Mouse (Mus musculus) lung, adult 2 months (tissue): ENCODE measurements around the gene Abcc9. TPM values are rescaled to one million over a fixed set of nuclear protein-coding genes. Genes with fewer than 3 reads are reported as not detected.
A peak's percentile ranks its signal among the peaks of the same experiment; 100 is the strongest.

Source experiments
- DNase-seq: peaks from one replicate; pipeline ENCODE4 v3.0.0; 2022
- H3K4me1 ChIP-seq: fragments of 200-500 bp; 2 replicates; pipeline ENCODE4 v1.6.1; 2011; ENCODE audit warnings: low read length; ENCODE audit not compliant: control insufficient read depth, insufficient read depth
- H3K4me3 ChIP-seq: fragments of 200-500 bp; replicated peaks from 2 replicates; pipeline ENCODE3; 2011; ENCODE audit warnings: low read depth, mild to moderate bottlenecking, control low read depth, low read length; ENCODE audit errors: extremely low read depth
- CTCF ChIP-seq: fragments of 200-500 bp; IDR thresholded peaks from 2 replicates; pipeline ENCODE4 v1.5.1; 2011; ENCODE audit warnings: mild to moderate bottlenecking, low read length, control low read depth; ENCODE audit not compliant: insufficient read depth
- POLR2A ChIP-seq: fragments of 200-500 bp; IDR thresholded peaks from 2 replicates; pipeline ENCODE4 v1.6.1; 2011; ENCODE audit warnings: low read depth, mild to moderate bottlenecking, control low read depth, low read length, borderline replicate concordance; ENCODE audit errors: extremely low read depth
- WGBS: fragments of 180-500 bp; shearing (Covaris S2); methylation state at CpG from one replicate; pipeline ENCODE4 v1.1.7; 2018; 5-methylcytosine and 5-hydroxymethylcytosine counted together
- polyA plus RNA-seq: library from polyadenylated mRNA; depleted of rRNA; stranded (reverse); fragments of >200 nt; gene quantifications from 2 replicates; pipeline ENCODE4 v1.2.3, GENCODE M21; 2012; rRNA removed

Gene Abcc9
- polyA plus RNA-seq, 1 experiment: 4.5 TPM

DNA sequence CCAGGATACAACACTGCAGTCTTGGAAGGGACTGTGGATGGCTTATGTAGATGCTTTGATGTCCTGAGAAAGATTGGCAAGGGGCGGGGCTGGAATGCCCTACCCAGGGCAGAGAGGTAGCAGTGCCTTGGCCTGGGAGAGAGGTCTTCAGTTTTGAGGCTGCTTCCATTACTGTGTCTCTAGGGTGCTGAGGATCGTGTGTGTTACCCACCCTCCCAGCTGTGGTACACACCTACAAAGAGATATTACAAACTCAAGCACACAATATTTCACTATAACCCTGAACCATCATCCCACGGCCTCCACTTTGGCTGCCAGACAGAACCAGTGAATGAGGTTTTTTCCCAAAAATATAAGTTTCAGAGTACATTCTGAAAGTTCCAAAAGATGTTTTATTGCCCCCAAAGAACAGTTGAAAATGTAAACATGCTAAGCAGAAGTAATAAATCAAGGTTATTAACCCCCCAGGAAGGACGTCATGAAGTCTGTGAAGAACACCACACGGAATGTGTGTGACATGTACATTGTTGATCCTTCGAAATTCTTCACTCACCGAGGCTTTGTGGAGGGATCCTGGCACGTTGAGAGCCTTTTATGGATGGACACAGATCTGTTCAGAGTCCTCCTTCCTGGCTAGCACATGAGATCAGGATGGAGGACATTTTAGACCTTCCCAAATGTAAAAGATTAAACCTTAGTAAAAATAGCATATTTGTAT lies 159.9 kb downstream of the Abcc9 start:
- DNase-seq: no peak
- peaks cover 5% of the 10 kb centered on the region; the same call in 1 of the 2 replicates for H3K4me1 ChIP-seq
- WGBS: 74% methylated on average over 8 of the region's 8 CpGs
- no peak for TF ChIP-seq POLR2A
- no peak for TF ChIP-seq CTCF
- H3K4me3 ChIP-seq: no peak overlapping the region

DNA sequence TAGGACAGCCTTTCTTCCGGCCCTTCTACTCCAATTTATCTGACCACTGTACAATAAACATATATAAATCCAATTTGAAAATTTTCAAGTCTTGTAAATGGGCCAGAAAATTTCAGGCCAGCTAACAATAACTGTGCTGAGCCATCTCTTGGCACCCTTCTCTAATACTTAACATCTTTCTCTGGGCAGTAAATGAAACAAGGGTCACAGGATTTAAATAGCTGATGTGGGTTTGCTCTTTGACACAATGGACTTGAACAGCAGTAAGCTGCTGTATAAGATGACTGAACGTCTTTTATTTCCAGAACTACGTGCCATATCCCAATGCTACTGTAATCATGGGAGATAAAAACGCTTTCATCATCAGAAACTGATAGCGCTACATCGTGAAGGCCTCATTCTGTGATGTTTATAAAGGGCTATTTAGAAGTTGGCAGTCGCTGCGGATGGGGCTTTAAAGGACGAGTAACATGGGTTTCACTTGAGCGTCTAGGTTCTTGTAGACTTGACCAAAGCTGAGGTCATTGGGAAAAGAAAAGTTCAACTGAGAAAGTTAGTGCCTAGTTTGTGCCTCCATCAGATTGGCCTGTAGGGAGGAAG lies 161.5 kb downstream of the Abcc9 start:
- H3K4me3 ChIP-seq: no peak overlapping the region
- no peak for TF ChIP-seq POLR2A
- TF ChIP-seq CTCF: no peak
- peaks cover 5% of the 10 kb centered on the region; the same call in 1 of the 2 replicates for H3K4me1 ChIP-seq
- no peak for DNase-seq
- WGBS: 70% methylated on average over 10 of the region's 10 CpGs

DNA sequence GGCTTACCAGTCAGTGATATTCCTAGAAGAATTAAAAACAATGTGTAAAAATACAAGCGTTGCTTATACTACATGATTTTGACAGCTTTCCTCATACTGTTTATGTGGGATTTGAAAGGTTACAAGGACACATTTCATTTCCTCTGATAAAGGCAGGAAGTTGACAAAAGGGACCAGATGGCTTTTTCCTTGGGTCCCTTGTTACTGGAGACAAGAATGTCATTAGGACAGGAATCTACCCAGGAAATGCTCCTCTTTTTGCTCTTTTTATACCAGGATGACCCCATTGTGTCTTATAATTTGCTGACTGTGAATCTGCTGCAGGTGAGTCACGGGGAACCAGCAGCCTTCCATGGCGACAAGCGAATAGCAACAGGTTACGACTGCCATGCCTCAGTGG lies 162.0 kb downstream of the Abcc9 start:
- no peak for DNase-seq
- TF ChIP-seq CTCF: no peak
- Histone ChIP-seq H3K4me1 (peaks cover 5% of the 10 kb centered on the region; the same call in 1 of the 2 replicates), H3K4me3 (no peak overlapping the region)
- WGBS: 77% methylated on average over 5 of the region's 5 CpGs

DNA sequence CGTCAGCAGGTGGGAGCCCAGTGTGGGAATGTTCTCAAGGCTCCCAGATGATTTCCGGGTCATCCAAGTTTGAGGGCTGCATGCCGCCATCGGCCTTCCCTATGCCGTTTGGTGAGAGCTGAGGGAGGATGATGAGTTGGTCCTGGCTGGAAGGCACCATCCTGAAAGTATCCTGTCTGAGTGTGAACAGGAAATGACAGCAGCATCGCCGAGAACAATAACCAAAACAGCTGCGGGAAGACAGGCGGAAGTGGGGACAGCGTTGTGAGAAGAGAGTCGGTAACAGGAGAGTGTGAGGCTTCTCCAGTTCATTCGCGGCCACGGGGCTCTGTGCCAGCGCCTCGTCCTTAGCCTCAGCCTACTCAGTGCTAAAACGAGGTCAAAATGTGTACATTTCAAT lies 163.6 kb downstream of the Abcc9 start:
- no peak for TF ChIP-seq CTCF
- Histone ChIP-seq H3K4me1 (peaks cover 5% of the 10 kb centered on the region; the same call in 1 of the 2 replicates), H3K4me3 (peak overlapping the region; percentile 43)
- DNase-seq: no peak
- 33% methylated on average over 17 of the region's 17 CpGs for WGBS

Other genes with a start within 250 kb of the Abcc9 start
- gene Gys2, start 229.2 kb downstream of the Abcc9 start, polyA plus RNA-seq: 0.18 and 1.3 TPM in 2 replicates
- 138 and 224 TPM in 2 replicates for gene Ldhb, start 194.4 kb downstream of the Abcc9 start, polyA plus RNA-seq
- gene Kcnj8, start 130.7 kb downstream of the Abcc9 start, polyA plus RNA-seq: 7.8 and 8.1 TPM in 2 replicates
- gene Cmas, start 54.4 kb upstream of the Abcc9 start, polyA plus RNA-seq: 8.4 and 12.3 TPM in 2 replicates
- gene Sult6b2, start 102.2 kb upstream of the Abcc9 start, polyA plus RNA-seq: not detected in 2 replicates